ENCODE assay signal across 41 mouse cellular contexts in the genomic region with DNA sequence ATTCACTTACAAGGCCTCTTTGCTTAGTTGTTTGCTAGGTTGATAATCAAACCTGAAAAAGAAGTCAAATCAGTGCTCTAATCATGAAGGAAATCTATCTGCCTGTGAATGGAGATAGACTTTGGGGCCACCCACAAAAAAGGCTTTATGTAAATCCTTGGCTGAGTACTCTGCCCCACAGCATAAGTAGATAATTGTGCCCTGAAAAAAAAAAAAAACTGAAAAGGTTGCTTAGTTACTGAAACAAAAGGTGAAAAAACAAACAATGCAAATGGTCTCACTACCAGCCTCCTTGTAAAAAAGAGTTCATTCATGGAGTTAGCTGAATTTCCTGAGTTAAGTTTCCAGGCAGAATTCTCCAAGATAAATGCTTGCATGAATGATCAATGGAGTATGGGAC. TPM values are rescaled to one million over a fixed set of nuclear protein-coding genes. Genes with fewer than 3 reads are reported as not detected.
DNase-seq lines count a peak whose midpoint lies in the region; ATAC-seq and TF ChIP-seq lines count a peak whose summit lies in the region.
"Had no signal": no experiment of that assay in that cellular context is flagged by ENCODE, and none has a peak within 500 bp of the region (broad histone marks: within the 10 kb centered on the region; RNA-seq: fewer than 3 reads in every experiment).

No protein-coding gene starts in this region.

- ATAC-seq in forebrain, embryonic 11.5 days (replicated peaks; ENCODE audit: low FRiP score), result peak; percentile 68
- peak; percentile 70 for ATAC-seq in midbrain, embryonic 11.5 days (ENCODE audit: low FRiP score)
- no peak for ATAC-seq in midbrain, embryonic 15.5 days (replicated peaks)
- no peak for ATAC-seq in midbrain, postnatal 0 days (ENCODE audit: low FRiP score)
- ATAC-seq: CD4-positive, CD25-positive, alpha-beta regulatory T cell, adult 4 months; liver, embryonic 12.5 days; liver, postnatal 0 days had no signal

- no peaks in the 10 kb centered on the region for H3K36me3 ChIP-seq in forebrain, embryonic 11.5 days (ENCODE audit: control insufficient read depth, insufficient read depth, low read length)
- H3K36me3 ChIP-seq in forebrain, embryonic 10.5 days (replicated peaks), result no peaks in the 10 kb centered on the region
- H3K36me3 ChIP-seq in midbrain, embryonic 11.5 days (ENCODE audit: control insufficient read depth, insufficient read depth, low read length), result no peaks in the 10 kb centered on the region
- H3K36me3 ChIP-seq in midbrain, embryonic 15.5 days (replicated peaks), result no peaks in the 10 kb centered on the region
- no peaks in the 10 kb centered on the region for H3K36me3 ChIP-seq in midbrain, postnatal 0 days (ENCODE audit: insufficient read depth, low read length)
- H3K36me3 ChIP-seq: embryonic facial prominence, embryonic 12.5 days; heart, embryonic 10.5 days; hindbrain, embryonic 15.5 days; liver, embryonic 12.5 days; neural tube, embryonic 12.5 days had no signal

- DNase-seq in forebrain, embryonic 11.5 days (ENCODE audit: low spot score), result no peak
- no peak for DNase-seq in forebrain, embryonic 10.5 days (ENCODE audit: extremely low spot score, low spot score)
- DNase-seq in midbrain, embryonic 11.5 days (ENCODE audit: low spot score, missing footprints), result no peak
- peak; percentile 21 for DNase-seq in R1 (ENCODE audit: low read depth, low spot score)
- DNase-seq in midbrain, postnatal 0 days (ENCODE audit: low spot score), result peak; percentile 1
- DNase-seq in urinary bladder, postnatal 4 days (ENCODE audit: low spot score in 2 of 2), result no peak
- no peak for DNase-seq in kidney, postnatal 36 days
- DNase-seq: adrenal gland, postnatal 10 days; cerebellum, adult 11 months; cerebellum, adult 9-10 months; cerebellum, postnatal 36 days; gastrocnemius, postnatal 25 days; heart, adult 11 months; heart, postnatal 36 days; kidney, adult 2 months; kidney, postnatal 4 days; left cerebral cortex, postnatal 4 days; liver, postnatal 0 days; thymus, postnatal 4 days had no signal

- no peak overlapping the region for H3K27ac ChIP-seq in forebrain, embryonic 11.5 days (ENCODE audit: low read depth, low read length)
- H3K27ac ChIP-seq in forebrain, embryonic 10.5 days, result no peak overlapping the region
- no peak overlapping the region for H3K27ac ChIP-seq in midbrain, embryonic 11.5 days (ENCODE audit: low read depth, low read length)
- no peak overlapping the region for H3K27ac ChIP-seq in midbrain, embryonic 15.5 days
- H3K27ac ChIP-seq in midbrain, postnatal 0 days (ENCODE audit: low read depth, low read length), result no peak overlapping the region
- H3K27ac ChIP-seq: embryonic facial prominence, embryonic 12.5 days; heart, embryonic 10.5 days; hindbrain, embryonic 15.5 days; liver, embryonic 12.5 days; macrophage; neural tube, embryonic 12.5 days had no signal

- no peak overlapping the region for H3K4me2 ChIP-seq in forebrain, embryonic 11.5 days (ENCODE audit: low read depth, low read length, severe bottlenecking)
- no peak overlapping the region for H3K4me2 ChIP-seq in midbrain, embryonic 11.5 days
- no peak overlapping the region for H3K4me2 ChIP-seq in midbrain, embryonic 15.5 days
- H3K4me2 ChIP-seq in midbrain, postnatal 0 days (ENCODE audit: low read depth, low read length, poor library complexity, severe bottlenecking), result no peak overlapping the region
- H3K4me2 ChIP-seq: embryonic facial prominence, embryonic 12.5 days; hindbrain, embryonic 15.5 days; liver, embryonic 12.5 days; neural tube, embryonic 12.5 days had no signal

- H3K4me3 ChIP-seq in forebrain, embryonic 11.5 days (ENCODE audit: low read depth, low read length), result no peak overlapping the region
- no peak overlapping the region for H3K4me3 ChIP-seq in forebrain, embryonic 10.5 days
- no peak overlapping the region for H3K4me3 ChIP-seq in midbrain, embryonic 11.5 days (ENCODE audit: low read depth, low read length)
- H3K4me3 ChIP-seq in midbrain, embryonic 15.5 days, result no peak overlapping the region
- H3K4me3 ChIP-seq in midbrain, postnatal 0 days (ENCODE audit: low read depth, low read length), result no peak overlapping the region
- H3K4me3 ChIP-seq: embryonic facial prominence, embryonic 12.5 days; heart, embryonic 10.5 days; hindbrain, embryonic 15.5 days; liver, embryonic 12.5 days; myocyte; neural tube, embryonic 12.5 days had no signal

- H3K27me3 ChIP-seq in forebrain, embryonic 11.5 days (ENCODE audit: control insufficient read depth, insufficient read depth, low read length), result no peaks in the 10 kb centered on the region
- no peaks in the 10 kb centered on the region for H3K27me3 ChIP-seq in forebrain, embryonic 10.5 days (ENCODE audit: poor library complexity, severe bottlenecking)
- H3K27me3 ChIP-seq in midbrain, embryonic 11.5 days (ENCODE audit: control insufficient read depth, insufficient read depth, low read length), result no peaks in the 10 kb centered on the region
- H3K27me3 ChIP-seq in midbrain, embryonic 15.5 days (replicated peaks), result no peaks in the 10 kb centered on the region
- no peaks in the 10 kb centered on the region for H3K27me3 ChIP-seq in midbrain, postnatal 0 days (ENCODE audit: insufficient read depth, low read length)
- H3K27me3 ChIP-seq: embryonic facial prominence, embryonic 12.5 days; hindbrain, embryonic 15.5 days; liver, embryonic 12.5 days; neural tube, embryonic 12.5 days had no signal

- H3K4me1 ChIP-seq in forebrain, embryonic 11.5 days (replicated peaks; ENCODE audit: control insufficient read depth, insufficient read depth, low read length), result no peaks in the 10 kb centered on the region
- H3K4me1 ChIP-seq in forebrain, embryonic 10.5 days, result peaks cover 9% of the 10 kb centered on the region
- peaks cover 3% of the 10 kb centered on the region; the same call in 1 of the 2 replicates for H3K4me1 ChIP-seq in midbrain, embryonic 11.5 days (ENCODE audit: control insufficient read depth, insufficient read depth, low read length)
- H3K4me1 ChIP-seq in midbrain, embryonic 15.5 days, result no peaks in the 10 kb centered on the region
- no peaks in the 10 kb centered on the region for H3K4me1 ChIP-seq in midbrain, postnatal 0 days (ENCODE audit: insufficient read depth, low read length)
- H3K4me1 ChIP-seq: embryonic facial prominence, embryonic 12.5 days; heart, embryonic 10.5 days; hindbrain, embryonic 15.5 days; liver, embryonic 12.5 days; neural tube, embryonic 12.5 days had no signal

- H3K9ac ChIP-seq in forebrain, embryonic 11.5 days (ENCODE audit: low read length), result no peak overlapping the region
- H3K9ac ChIP-seq in midbrain, embryonic 11.5 days (ENCODE audit: low read length), result no peak overlapping the region
- H3K9ac ChIP-seq in midbrain, embryonic 15.5 days, result no peak overlapping the region
- H3K9ac ChIP-seq in midbrain, postnatal 0 days (replicated peaks; ENCODE audit: low read length, poor library complexity, severe bottlenecking), result no peak overlapping the region
- H3K9ac ChIP-seq: embryonic facial prominence, embryonic 12.5 days; hindbrain, embryonic 15.5 days; liver, embryonic 12.5 days; liver, postnatal 0 days; neural tube, embryonic 12.5 days had no signal

- H3K9me3 ChIP-seq in forebrain, embryonic 11.5 days (ENCODE audit: control insufficient read depth, low read length), result no peaks in the 10 kb centered on the region
- H3K9me3 ChIP-seq in forebrain, embryonic 10.5 days, result no peaks in the 10 kb centered on the region
- H3K9me3 ChIP-seq in midbrain, embryonic 11.5 days (ENCODE audit: control insufficient read depth, low read length), result no peaks in the 10 kb centered on the region
- H3K9me3 ChIP-seq in midbrain, embryonic 15.5 days, result no peaks in the 10 kb centered on the region
- no peaks in the 10 kb centered on the region for H3K9me3 ChIP-seq in midbrain, postnatal 0 days (ENCODE audit: low read length)
- H3K9me3 ChIP-seq: embryonic facial prominence, embryonic 12.5 days; heart, embryonic 10.5 days; hindbrain, embryonic 15.5 days; liver, embryonic 12.5 days; neural tube, embryonic 12.5 days had no signal

- no peak for TF ChIP-seq CTCF in midbrain, postnatal 0 days (IDR thresholded peaks at IDR 0.05)

RNA-seq across cellular contexts. Expression of gene Prr9, which starts 13.0 kb away (rescaled TPM):
- not detected in 2 replicates for polyA plus RNA-seq in forebrain, embryonic 11.5 days (2014; fragmentation: Nextera tagmentation; extraction: Ambion mirVana)
- polyA plus RNA-seq in forebrain, embryonic 10.5 days (2016; fragmentation: Nextera tagmentation; extraction: Ambion mirVana), result not detected in 2 replicates
- not detected in 2 replicates for polyA plus RNA-seq in midbrain, embryonic 11.5 days (2014; fragmentation: Nextera tagmentation; extraction: Ambion mirVana)
- not detected in 2 replicates for polyA plus RNA-seq in midbrain, embryonic 15.5 days (2015; fragmentation: Nextera tagmentation; extraction: Ambion mirVana)
- total RNA-seq in midbrain, postnatal 0 days (2014; rRNA removed), result 0.33 TPM in 1 of 2 replicates, not detected in the other
- polyA plus RNA-seq in midbrain, postnatal 0 days (2015; fragmentation: Nextera tagmentation; extraction: Ambion mirVana), result not detected in 2 replicates
- total RNA-seq: adrenal gland, postnatal 10 days; gastrocnemius, adult 18-20 months; gastrocnemius, postnatal 25 days; heart, postnatal 36 days; layer of hippocampus, adult 8-10 months; layer of hippocampus, postnatal 25 days; left cerebral cortex, postnatal 4 days; megakaryocyte-erythroid progenitor cell, adult 5-6 weeks had no signal
- polyA plus RNA-seq: CD4-positive, CD25-positive, alpha-beta regulatory T cell, adult 4 months; embryonic facial prominence, embryonic 12.5 days; frontal cortex, adult 2 months; heart, embryonic 10.5 days; hindbrain, embryonic 15.5 days; intestine, embryonic 14.5 days; kidney, adult 2 months; kidney, embryonic 16.5 days; liver, embryonic 12.5 days; liver, postnatal 0 days; lung, embryonic 16.5 days; macrophage; neural tube, embryonic 12.5 days; stomach, embryonic 14.5 days had no signal

RNA-seq across cellular contexts. Expression of gene Lor, which starts 27.8 kb away (rescaled TPM):
- polyA plus RNA-seq in forebrain, embryonic 11.5 days (2014; fragmentation: Nextera tagmentation; extraction: Ambion mirVana), result 0.86 and 0.99 TPM in 2 replicates
- polyA plus RNA-seq in forebrain, embryonic 10.5 days (2016; fragmentation: Nextera tagmentation; extraction: Ambion mirVana), result 0.14 and 0.25 TPM in 2 replicates
- polyA plus RNA-seq in midbrain, embryonic 11.5 days (2014; fragmentation: Nextera tagmentation; extraction: Ambion mirVana), result 0.70 and 0.76 TPM in 2 replicates
- 8.8 TPM in 2 replicates for polyA plus RNA-seq in midbrain, embryonic 15.5 days (2015; fragmentation: Nextera tagmentation; extraction: Ambion mirVana)
- 4.4 and 4.6 TPM in 2 replicates for total RNA-seq in midbrain, postnatal 0 days (2014; rRNA removed)
- 11.3 and 13.2 TPM in 2 replicates for polyA plus RNA-seq in midbrain, postnatal 0 days (2015; fragmentation: Nextera tagmentation; extraction: Ambion mirVana)
- total RNA-seq: adrenal gland, postnatal 10 days; gastrocnemius, adult 18-20 months; gastrocnemius, postnatal 25 days; heart, postnatal 36 days; megakaryocyte-erythroid progenitor cell, adult 5-6 weeks had no signal
- polyA plus RNA-seq: CD4-positive, CD25-positive, alpha-beta regulatory T cell, adult 4 months; macrophage; testis, adult 2 months had no signal

RNA-seq across cellular contexts. Expression of gene Lelp1, which starts 31.8 kb away (rescaled TPM):
- polyA plus RNA-seq in forebrain, embryonic 11.5 days (2014; fragmentation: Nextera tagmentation; extraction: Ambion mirVana), result not detected in 2 replicates
- polyA plus RNA-seq in forebrain, embryonic 10.5 days (2016; fragmentation: Nextera tagmentation; extraction: Ambion mirVana), result not detected in 2 replicates
- not detected in 2 replicates for polyA plus RNA-seq in midbrain, embryonic 11.5 days (2014; fragmentation: Nextera tagmentation; extraction: Ambion mirVana)
- not detected in 2 replicates for polyA plus RNA-seq in midbrain, embryonic 15.5 days (2015; fragmentation: Nextera tagmentation; extraction: Ambion mirVana)
- total RNA-seq in midbrain, postnatal 0 days (2014; rRNA removed), result not detected in 2 replicates
- polyA plus RNA-seq in midbrain, postnatal 0 days (2015; fragmentation: Nextera tagmentation; extraction: Ambion mirVana), result not detected in 2 replicates
- total RNA-seq: adrenal gland, postnatal 10 days; gastrocnemius, adult 18-20 months; gastrocnemius, postnatal 25 days; heart, postnatal 36 days; layer of hippocampus, adult 8-10 months; layer of hippocampus, postnatal 25 days; left cerebral cortex, postnatal 4 days; megakaryocyte-erythroid progenitor cell, adult 5-6 weeks had no signal
- polyA plus RNA-seq: CD4-positive, CD25-positive, alpha-beta regulatory T cell, adult 4 months; embryonic facial prominence, embryonic 12.5 days; frontal cortex, adult 2 months; heart, embryonic 10.5 days; heart, embryonic 16.5 days; hindbrain, embryonic 15.5 days; intestine, embryonic 14.5 days; kidney, adult 2 months; kidney, embryonic 16.5 days; limb, embryonic 14.5 days; liver, embryonic 12.5 days; liver, postnatal 0 days; lung, embryonic 16.5 days; macrophage; myocyte; neural tube, embryonic 12.5 days; stomach, embryonic 14.5 days; thymus, postnatal 0 days had no signal

Comparison
In these comparisons a context has a peak if more than half of its experiments do, and no peak if none do; other contexts are left out.
1. ATAC-seq: peak in forebrain, embryonic 11.5 days (single experiment) and midbrain, embryonic 11.5 days (single experiment); none in midbrain, embryonic 15.5 days (single experiment) and midbrain, postnatal 0 days (single experiment).
2. DNase-seq: peak in R1 (single experiment) and midbrain, postnatal 0 days (single experiment); none in forebrain, embryonic 11.5 days (single experiment), forebrain, embryonic 10.5 days (single experiment), midbrain, embryonic 11.5 days (single experiment), urinary bladder, postnatal 4 days (0 of 2) and kidney, postnatal 36 days (0 of 2).